Mouse (Mus musculus) spleen, adult 10 weeks (tissue): ENCODE data around the gene Nup98. TPM values are rescaled to one million over a fixed set of nuclear protein-coding genes. Genes with fewer than 3 reads are reported as not detected.

Experiments
- polyA plus RNA-seq: library from polyadenylated mRNA; stranded (reverse); fragments of 350-450 nt; fragmentation: Illumina TruSeq; extraction: RNeasy Lipid Tissue Mini Kit (QIAGEN cat#74804); gene quantifications from one replicate; pipeline ENCODE4 v1.2.3, GENCODE M21; 2015; ENCODE audit warnings: low replicate concordance; ENCODE audit not compliant: insufficient read depth

The Nup98 gene
- polyA plus RNA-seq, result 47.2 TPM

DNA sequence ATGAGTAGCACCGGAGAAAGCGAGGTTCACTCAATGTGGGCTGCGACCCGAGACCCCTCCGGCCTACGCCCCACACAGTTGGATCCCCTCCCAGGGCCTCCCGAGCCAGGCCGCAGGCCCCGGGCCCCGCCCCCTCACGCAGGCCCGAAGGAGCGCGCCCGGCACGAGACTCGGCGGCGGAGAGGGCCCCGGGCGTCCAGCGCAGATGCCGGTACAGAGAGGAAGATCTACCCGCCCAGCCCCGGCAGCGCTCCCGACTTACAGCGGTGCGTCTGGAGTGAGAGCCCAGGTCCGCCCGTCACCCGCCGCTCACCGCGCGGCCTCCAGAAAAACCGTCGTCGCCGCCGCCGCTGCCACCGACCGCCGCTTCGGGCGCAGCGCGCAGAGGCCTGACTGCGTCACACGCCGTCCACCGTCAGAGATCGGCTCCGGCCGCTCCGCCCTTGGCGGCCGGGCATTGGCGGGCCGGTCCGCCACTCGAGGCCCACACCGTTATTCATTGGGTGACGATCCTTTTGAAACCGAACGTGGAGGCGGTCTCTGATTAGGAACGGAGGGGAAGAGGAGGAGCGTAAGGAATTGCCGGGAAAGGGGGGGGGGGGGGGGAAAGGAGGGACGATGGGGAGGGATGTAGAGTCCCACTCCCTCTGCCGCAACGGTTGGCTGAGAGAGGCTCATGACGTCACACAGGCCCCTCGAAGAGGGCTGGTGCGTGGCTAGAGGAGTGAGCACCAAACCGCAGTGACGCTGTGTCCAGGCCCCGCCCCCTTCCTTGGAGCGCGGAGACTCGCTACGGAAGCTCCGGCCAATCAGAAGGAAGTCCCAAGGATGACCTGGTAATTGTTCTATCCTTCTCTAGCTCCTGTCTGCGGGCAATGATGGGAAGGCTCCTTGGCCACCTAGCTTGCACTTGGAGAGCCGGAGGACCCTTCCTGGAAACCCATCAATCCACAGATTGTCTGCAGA is at the start of gene Nup98, which contains the start of gene Pgap2:
Nup98 (minus strand) TSS at position 421 of the 966 bp plus-strand sequence.
Pgap2 (plus strand) TSS at position 453 of the 966 bp plus-strand sequence.

DNA sequence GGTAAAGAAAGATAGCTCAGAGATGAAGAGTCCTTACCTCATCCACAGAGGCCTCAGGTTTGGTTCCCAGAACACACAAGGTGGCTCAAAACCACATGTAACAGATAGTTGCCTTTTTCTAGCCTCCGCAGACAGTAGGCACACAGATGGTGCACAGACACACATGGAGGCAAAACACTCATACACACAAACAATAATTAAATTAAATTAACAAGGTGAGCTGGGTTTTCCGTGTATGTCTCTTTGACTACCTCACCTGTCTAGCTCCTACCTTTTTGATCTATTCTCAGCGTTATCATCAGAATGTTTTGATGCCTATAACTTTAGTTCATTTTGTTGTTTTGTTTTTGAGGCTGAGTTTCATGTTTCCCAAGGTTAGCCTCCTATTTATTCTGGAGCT is 46.0 kb upstream of the Nup98 start, which contains the start of gene Rhog:
Rhog (minus strand) TSS at position 101 of the 400 bp plus-strand sequence.

DNA sequence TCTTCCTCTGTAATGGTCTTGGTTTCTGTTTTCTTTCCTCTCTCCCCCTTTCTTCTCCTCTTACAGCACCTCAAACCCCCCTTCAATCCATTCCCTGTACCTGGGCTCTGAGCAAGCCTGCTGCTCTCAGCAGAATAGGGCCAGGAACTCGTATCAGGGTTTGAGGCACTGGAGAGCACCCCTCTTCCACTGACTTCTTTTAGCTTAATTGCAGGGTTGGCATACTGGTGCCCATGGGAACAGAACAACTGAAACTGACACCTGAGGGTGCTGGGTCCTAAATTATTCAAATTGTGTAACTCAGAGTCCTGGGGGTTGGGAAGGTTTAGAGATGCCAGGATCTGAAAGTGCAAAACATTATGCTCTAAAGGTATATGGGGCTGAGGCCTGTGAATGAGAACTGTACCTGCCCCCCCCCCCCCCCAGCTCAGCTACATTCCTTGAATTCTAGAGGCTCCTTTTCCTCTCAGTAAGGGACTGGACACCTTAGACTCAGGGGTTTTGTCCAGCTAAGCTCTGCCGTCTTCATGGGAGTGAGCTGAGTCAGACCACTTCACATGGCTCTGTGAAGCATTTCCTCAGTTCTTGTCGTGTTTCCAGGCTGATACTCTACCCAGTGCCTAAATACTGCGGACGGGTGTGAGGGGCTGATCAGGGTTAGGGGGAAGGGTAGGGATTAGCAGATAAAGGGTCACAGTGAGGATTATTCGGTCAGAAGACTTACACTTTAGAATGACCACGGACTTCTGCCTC is 93.2 kb downstream of the Nup98 start, which contains the start of gene Chrna10:
Chrna10 (minus strand) TSS at position 250 of the 753 bp plus-strand sequence.

DNA sequence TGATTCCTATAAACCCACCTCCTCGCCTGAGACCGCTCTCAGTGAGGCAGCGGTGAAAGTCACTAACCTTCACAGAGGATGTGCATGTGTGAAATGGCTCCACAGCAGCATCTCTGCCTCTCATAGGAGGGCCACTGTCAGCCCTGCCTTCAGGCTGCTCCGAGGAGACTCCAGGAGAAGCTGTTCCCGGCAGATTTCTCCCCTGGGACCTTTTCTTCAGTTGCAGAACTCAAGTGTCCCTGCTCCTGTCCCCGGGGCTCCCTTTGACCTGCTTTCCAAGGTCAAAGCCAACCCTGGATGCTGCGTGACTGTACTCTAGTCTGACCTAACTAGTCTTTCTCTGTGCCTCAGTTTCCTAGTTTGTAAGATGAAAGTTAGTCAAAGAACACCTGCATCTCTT is 100.8 kb downstream of the Nup98 start, which contains the start of gene Art5:
Art5 (minus strand) TSS at position 319 of the 400 bp plus-strand sequence.

DNA sequence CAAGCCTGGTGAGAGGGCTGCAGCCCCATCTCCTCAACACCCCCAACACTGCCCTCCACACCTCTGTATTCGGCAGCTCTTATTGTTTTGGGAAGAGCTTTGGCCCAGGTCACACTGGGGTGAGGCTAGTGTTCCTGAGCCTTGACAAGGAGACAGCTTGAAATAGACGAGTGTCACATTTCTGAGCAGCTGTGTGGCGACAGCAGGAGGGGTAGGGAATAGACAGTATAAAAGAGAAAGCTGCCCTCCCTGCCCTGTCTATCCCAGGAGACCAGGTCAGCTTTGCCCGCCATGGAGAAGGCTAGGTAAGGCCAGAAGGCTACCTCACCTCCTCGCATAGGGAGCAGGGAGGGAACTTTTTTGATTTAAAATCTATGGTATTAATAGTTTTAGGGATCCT is 108.5 kb downstream of the Nup98 start, which contains the start of gene Art1:
Art1 (plus strand) TSS at position 257 of the 400 bp plus-strand sequence.

DNA sequence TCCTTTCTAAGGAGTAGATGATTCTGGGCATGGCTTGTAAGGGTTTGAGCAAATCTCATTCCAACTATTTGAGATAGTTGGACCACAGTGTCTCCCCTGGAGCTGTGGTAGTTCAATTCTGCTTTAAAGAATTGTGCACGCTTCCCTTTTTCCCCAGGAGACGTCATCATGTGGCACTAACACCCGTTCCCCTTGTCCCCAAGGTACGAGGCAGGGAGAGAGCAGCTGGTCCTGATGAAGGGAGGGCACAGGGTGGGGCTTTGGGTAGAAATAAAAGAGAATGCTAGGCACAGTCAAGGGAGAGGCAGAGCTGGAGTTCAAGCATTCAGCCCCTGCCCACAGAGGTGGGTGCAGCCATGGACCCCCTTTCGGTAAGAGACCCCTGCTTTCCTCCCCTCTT is 127.2 kb downstream of the Nup98 start, which contains the start of gene Trpc2:
Trpc2 (plus strand) TSS at position 301 of the 400 bp plus-strand sequence.

Other genes starting within 250 kb of the Nup98 start
- gene Il18bp, start 191.5 kb downstream of the Nup98 start, polyA plus RNA-seq, result 37.4 TPM
- gene Rnf121, start 144.7 kb downstream of the Nup98 start, polyA plus RNA-seq, result 23.6 TPM
- gene Xndc1, start 144.7 kb downstream of the Nup98 start, polyA plus RNA-seq, result 54.1 TPM
- gene Xntrpc, start 144.5 kb downstream of the Nup98 start, polyA plus RNA-seq, result 1.5 TPM
- gene Trpc2, start 127.1 kb downstream of the Nup98 start, polyA plus RNA-seq, result not detected
- not detected for gene Art1, start 108.4 kb downstream of the Nup98 start, polyA plus RNA-seq
- gene Art5, start 100.7 kb downstream of the Nup98 start, polyA plus RNA-seq, result not detected
- not detected for gene Chrna10, start 93.3 kb downstream of the Nup98 start, polyA plus RNA-seq
- gene Pgap2, start within 50 bp of the Nup98 start, polyA plus RNA-seq, result 53.8 TPM
- 113 TPM for gene Rhog, start 45.9 kb upstream of the Nup98 start, polyA plus RNA-seq
- gene Stim1, start 57.6 kb upstream of the Nup98 start, polyA plus RNA-seq, result 39.5 TPM
- gene Rrm1, start 231.5 kb upstream of the Nup98 start, polyA plus RNA-seq, result 55.2 TPM